Mouse (Mus musculus) neutrophil, adult 5-6 weeks (primary cell): ENCODE data around the gene Lamp1. TPM values are rescaled to one million over a fixed set of nuclear protein-coding genes. Genes with fewer than 3 reads are reported as not detected.

Experiments used
- ATAC-seq: fragments of 151-379, 151-347 bp; 2 replicates; pipeline ENCODE4 v1.8.0; 2017; ENCODE audit warnings: mild to moderate bottlenecking, moderate TSS enrichment; ENCODE audit not compliant: insufficient number of reproducible peaks, poor library complexity, low FRiP score, severe bottlenecking; ENCODE audit errors: extremely low read depth
- total RNA-seq: library from RNA; stranded (forward); fragments of 200-1000 nt; gene quantifications from 2 replicates; pipeline ENCODE4 v1.2.3, GENCODE M21; 2017

The Lamp1 gene
- 161 and 169 TPM in 2 replicates for total RNA-seq

GRCm38 (mm10) chr8:13158718-13159376 is at the start of gene Lamp1:
TSS of gene Lamp1 (plus strand) at chr8:13159161.
- ATAC-seq: peak; percentile 44

- ATAC-seq: no peak
Measured at GRCm38 (mm10) chr8:13109416-13109960, 49.5 kb upstream of the Lamp1 start.

DNA sequence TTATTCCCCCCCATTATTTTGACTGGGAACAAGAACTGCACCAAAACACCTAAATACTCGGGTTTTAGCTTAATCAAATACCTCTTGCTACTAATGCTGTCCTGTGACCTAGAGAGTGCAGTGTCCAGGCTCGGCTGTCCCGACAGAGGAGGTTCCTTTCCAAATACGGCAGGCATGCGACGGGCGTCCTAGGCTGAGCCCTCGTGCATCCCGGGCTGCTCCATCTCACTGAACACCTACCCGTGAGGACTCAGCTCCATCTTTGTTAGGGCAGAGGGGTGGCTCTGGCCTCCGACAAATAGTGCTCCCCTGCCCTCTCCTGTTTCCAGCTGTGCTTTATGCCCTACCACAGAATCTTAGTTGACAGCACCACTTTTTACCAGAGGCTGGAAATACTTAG is 47.0 kb upstream of the Lamp1 start:
- no peak for ATAC-seq

- ATAC-seq: no peak
Measured at GRCm38 (mm10) chr8:13113232-13113631, 45.7 kb upstream of the Lamp1 start.

DNA sequence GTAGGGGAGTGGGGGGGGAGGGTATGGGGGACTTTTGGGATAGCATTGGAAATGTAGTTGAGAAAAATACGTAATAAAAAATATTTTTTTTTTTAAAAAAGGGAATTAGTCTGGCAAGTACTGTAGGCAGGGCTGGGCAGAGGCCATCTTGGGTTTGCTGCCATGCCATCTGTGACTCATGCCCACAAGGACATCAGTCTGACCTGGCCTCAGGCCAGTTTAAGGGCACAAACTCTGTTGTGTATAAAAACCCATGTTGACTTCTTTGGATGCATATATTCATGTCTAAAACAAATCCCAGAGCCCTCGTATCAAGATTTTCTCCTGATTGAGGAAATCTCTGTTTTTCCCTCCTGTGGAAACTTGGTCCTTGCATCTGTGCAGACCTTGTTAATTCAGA is 41.9 kb upstream of the Lamp1 start:
- no peak for ATAC-seq

- ATAC-seq: no peak
Measured at GRCm38 (mm10) chr8:13118516-13118915, 40.4 kb upstream of the Lamp1 start.

DNA sequence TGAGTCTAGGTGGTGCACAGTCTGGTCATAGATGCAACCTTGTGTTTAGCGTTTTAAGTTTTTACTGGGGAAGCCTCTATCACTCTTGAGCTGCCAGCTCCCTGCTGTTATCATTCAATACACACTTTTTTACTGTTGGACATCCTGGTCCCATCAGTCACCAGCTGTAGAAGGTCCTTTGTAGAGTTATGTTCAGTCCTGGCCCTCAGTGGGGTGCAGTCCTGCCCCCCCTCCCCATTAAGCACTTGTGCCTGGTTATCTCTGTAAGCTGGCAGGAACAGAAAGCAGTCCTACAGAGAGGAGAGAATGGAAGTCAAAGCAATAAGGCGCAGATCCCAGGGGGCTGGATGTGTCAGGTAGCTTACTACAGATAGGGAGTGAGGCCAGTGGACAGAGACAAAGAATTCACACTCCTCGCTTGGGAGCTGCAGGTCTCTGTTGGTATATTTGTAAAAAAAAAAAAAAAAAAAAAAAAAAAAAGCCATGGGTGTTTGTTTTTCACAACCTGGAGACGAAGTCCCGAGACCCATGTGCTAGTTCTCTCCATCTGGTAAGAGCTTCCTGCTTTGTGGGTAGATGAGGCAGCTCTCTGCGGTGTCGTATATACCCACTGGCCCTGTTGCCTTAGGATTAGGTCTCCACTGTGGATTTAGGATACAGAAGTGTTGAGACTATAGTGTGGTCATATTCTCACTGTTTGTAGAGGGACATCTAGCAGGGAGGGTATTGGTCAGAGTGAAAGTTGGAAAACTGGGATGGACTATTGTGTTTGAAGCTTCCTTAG is 37.9 kb upstream of the Lamp1 start:
- no peak for ATAC-seq

DNA sequence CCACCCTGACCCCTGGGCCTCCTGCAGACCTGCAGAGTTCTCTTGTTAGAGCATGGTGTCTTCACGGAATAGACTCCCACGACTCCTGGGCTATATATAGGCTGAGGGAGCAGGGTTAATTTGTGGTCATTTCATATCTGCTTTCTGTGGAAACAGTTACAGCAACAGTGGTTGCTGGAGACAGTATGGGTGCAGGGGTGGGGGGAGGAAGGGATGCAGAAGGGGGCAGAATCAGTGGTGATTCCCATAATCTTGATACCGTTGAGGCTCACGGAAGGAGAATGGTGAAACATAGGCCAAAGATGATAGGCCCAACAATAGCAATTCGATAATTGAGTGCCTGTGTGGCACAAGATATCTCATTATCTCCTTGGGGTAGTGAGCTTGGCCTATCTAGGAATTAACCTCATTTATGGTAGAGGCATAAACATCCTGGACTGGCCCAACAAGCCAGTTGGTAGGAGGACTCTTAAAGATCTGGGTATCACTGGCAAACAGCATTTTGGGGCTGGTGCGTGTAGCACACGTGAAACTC is 36.0 kb upstream of the Lamp1 start:
- no peak for ATAC-seq

DNA sequence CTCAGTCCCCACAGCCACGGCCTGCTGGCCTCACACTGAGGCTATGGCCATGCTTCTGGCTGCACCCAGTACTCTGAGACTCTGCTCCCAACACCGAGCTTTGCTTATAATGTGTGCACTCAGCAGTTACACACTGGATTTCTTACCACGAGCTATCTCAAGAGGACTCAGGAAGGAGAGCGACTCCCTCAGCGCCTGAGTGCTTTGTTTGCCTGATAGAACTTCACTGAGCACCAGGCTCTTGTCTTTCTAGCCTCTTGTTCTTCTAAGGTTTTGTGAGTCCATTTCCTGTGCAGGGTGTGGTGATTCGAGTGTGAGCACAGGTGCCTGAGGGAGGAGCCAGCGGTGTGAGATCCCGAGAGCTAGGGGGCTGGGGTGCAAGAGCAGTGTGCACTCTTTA is 34.1 kb upstream of the Lamp1 start:
- no peak for ATAC-seq

DNA sequence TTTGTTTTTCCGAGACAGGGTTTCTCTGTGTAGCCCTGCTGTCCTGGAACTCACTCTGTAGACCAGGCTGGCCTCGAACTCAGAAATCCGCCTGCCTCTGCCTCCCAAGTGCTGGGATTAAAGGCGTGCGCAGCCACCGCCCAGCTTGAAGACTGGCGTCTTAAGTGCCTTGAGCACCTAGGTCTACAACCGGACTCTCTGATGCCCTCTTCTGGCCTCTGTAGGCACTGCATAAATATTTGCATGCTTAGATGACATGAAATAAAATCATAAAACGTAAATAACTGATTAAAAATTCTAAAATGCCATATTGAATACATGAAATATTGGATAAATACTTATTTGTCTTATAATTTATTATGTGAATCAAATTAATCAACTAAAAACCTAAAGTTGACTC is 26.7 kb upstream of the Lamp1 start:
- ATAC-seq: 0 out of 2 replicates have a peak, but pooled peaks have one; percentile 46

DNA sequence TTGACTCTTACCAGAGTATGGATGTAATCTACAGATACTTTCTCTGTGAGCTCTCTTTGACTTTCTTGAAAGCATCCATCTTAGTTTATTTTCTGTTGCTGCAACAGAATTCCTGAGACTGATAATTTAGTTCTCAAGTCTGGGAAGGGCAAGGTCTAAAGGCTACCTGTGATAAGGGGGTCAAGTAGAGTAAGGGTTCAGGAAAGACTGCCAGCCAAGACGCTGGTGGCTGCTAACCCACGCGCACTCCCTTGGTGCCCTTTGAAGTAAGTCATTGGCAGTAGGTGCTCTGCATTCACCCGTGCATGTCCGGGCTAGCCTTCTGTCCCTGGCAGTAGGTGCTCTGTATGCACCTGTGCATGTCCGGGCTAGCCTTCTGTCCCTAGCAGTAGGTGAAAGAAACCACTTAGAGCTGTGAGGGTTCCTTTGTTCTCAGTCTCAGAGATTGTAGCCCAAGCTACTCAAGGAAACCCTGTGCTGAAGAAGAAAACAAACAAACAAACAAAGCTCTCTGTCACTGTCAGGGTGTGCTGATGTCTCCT is 19.2 kb upstream of the Lamp1 start:
- no peak for ATAC-seq

DNA sequence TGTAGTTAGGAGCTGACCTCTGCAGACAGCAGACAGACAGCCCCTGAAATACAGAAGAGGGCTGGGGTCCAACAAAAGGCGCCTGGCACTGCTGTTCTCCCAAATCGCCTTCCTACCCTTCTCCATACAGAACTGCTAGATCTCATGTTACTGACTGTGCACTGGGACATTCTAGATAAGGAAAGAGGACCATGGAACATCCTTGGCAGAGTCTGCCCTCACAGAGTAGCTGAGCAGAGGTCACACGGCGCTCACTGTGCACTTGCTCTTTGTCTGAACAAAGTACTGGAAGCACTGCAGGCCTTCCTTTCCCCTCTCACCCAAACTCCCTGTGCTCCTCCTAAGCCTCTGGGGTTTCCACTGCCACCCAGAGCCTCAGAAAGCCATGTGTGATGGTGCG is 17.3 kb upstream of the Lamp1 start:
- no peak for ATAC-seq

DNA sequence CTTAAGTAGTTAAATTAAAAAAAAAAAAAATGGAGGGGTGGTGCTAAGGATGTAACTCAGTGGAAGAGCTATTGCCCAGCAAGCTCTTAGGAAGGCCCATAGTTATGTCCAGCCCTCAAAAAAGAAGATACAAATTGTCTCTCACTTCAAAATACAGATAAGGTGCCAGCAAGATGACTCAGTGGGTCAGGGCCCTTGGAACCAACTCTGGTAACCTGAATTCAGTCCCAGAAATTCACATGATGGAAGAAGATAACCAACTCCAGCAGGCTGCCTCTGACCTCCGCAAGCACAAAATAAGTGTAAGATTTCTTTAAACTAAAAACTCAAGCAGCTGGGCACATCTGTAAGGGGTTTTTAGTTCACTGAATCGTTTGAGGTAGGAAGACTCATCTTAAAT is 10.5 kb upstream of the Lamp1 start:
- no peak for ATAC-seq

DNA sequence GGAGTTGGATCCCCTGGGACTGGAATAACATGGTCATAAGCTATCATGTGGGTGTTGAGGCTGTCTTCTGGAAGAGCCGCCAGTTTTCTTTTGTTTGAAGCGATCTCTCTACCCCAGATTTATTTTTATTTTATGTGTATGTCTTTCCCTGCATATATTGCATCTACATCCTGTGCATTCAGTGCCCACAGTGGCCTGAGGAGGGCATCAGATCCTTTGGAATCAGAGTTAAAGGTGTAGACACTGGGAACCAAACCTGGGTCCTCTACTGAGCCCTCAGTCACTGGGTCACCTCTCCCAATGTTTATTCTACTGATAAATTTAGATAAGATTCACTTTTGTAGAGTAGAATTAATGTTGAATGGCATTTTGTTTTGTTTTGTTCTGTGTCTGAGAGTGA is 9.7 kb upstream of the Lamp1 start:
- no peak for ATAC-seq

- ATAC-seq: no peak
Measured at GRCm38 (mm10) chr8:13149866-13150265, 9.1 kb upstream of the Lamp1 start.

- no peak for ATAC-seq
Measured at GRCm38 (mm10) chr8:13150929-13151328, 8.0 kb upstream of the Lamp1 start.

DNA sequence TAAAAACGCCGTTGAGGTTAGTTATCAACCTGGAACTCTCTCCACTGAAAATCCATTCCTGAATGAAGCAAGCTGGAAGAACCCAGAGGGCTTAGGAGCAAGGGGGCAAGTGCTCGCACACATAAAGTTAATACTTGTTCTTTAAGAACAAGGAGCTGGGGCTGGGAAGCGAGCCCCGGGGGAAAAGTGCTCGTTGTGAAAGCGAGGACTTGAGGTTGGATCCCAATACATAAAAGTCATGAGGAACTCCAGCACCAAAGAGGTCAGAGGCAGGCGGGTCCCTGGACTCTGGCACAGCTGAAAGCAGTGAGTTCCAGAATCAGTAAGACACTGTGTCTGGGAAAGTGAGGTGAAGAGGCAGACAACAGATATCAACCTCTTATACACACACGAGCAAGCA is 4.9 kb upstream of the Lamp1 start:
- ATAC-seq: no peak

- ATAC-seq: no peak
Measured at GRCm38 (mm10) chr8:13155358-13155757, 3.6 kb upstream of the Lamp1 start.

DNA sequence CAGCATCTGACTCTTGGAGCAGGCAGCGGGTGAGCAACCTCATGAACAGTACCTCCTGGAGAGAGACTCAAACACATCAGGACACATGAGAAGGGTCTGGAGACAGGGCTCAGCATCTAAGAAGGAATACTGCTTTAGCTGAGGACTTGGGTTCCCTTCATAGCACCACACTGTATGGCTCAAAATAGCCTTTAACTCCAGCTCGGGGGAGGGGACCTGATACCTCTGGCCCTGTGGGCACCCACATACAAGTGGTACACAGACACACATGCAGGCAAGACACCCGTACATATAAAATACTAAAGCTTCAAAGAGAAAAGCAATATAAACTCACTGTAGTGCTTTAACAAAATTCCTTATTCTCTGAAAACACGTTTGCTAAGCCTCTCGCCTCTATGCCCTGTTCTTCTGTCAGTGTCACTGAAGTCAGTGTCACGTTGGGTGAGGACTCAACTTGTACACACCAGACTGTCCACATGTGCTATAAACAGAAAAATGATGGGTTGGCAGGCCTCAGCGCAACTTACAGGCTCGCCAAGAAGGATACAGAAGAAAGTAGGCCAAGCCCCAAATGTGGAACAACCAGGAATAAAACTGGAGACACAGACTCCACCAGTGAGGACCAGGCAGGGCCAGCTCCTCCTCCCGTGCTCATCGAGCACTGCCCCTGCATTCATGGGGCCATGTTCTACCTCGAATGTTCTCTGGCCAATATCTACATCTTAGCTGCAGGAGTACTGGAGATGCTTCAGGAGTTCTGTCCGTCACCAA is 2.4 kb upstream of the Lamp1 start:
- no peak for ATAC-seq
